In genomic region chr8:57530238-57530637, GRCm38 (mm10) we compare ENCODE assay signal across 8 mouse cellular contexts. TPM values are rescaled to one million over a fixed set of nuclear protein-coding genes. Genes with fewer than 3 reads are reported as not detected.
DNase-seq lines count a peak whose midpoint lies in the region; ATAC-seq and TF ChIP-seq lines count a peak whose summit lies in the region.

No protein-coding gene starts in this region.

- DNase-seq in gastrocnemius, adult 2 months: no peak
- no peak for DNase-seq in gastrocnemius, postnatal 25 days
- DNase-seq in kidney, postnatal 10 days: no peak
- DNase-seq in testis, postnatal 14 days (ENCODE audit: low spot score): no peak
- DNase-seq in left cerebral cortex, adult 9 months (ENCODE audit: low spot score in 2 of 2): no peak
- no peak for DNase-seq in right cerebral cortex, adult 2 months (ENCODE audit: low spot score in 2 of 2)

- peak overlapping the region; percentile 60 for H3K4me3 ChIP-seq in gastrocnemius, adult 2 months
- no peak overlapping the region for H3K4me3 ChIP-seq in kidney, embryonic 14.5 days (ENCODE audit: low read length)
- H3K4me3 ChIP-seq in testis, adult 2 months (ENCODE audit: control insufficient read depth, low read depth, low read length): no peak overlapping the region

- H3K4me1 ChIP-seq in kidney, embryonic 14.5 days (ENCODE audit: control insufficient read depth, insufficient read depth, low read length): no peaks in the 10 kb centered on the region
- H3K4me1 ChIP-seq in testis, adult 2 months (ENCODE audit: control insufficient read depth, insufficient read depth, low read length): no peaks in the 10 kb centered on the region

- intact Hi-C loops in gastrocnemius, adult 2 months (cut with DNase I): no loop called here

- TF ChIP-seq CTCF in gastrocnemius, adult 2 months (IDR thresholded peaks at IDR 0.05): no peak
- TF ChIP-seq CTCF in testis, adult 2 months (IDR thresholded peaks at IDR 0.05; ENCODE audit: control insufficient read depth, insufficient read depth, insufficient replicate concordance, low read depth, low read length): no peak

- ATAC-seq in kidney, embryonic 14.5 days (ENCODE audit: low FRiP score, low TSS enrichment): no peak

- no peak for TF ChIP-seq POLR2A in testis, adult 2 months (IDR thresholded peaks at IDR 0.05; ENCODE audit: control insufficient read depth, low read depth, low read length)

- H3K27me3 ChIP-seq in kidney, embryonic 14.5 days (ENCODE audit: control insufficient read depth, insufficient read depth, low read length): no peaks in the 10 kb centered on the region
- H3K27me3 ChIP-seq in testis, adult 2 months (ENCODE audit: control insufficient read depth, insufficient read depth, low read length): no peaks in the 10 kb centered on the region

- H3K36me3 ChIP-seq in kidney, embryonic 14.5 days (ENCODE audit: control insufficient read depth, insufficient read depth, low read length): peaks cover 8% of the 10 kb centered on the region; the same call in 1 of the 2 replicates
- no peaks in the 10 kb centered on the region for H3K36me3 ChIP-seq in testis, adult 2 months (ENCODE audit: control insufficient read depth, insufficient read depth, low read length)

- H3K27ac ChIP-seq in gastrocnemius, adult 2 months: peak overlapping the region; percentile 70
- H3K27ac ChIP-seq in kidney, embryonic 14.5 days (ENCODE audit: low read depth, low read length): no peak overlapping the region
- peak overlapping the region; percentile 46; the same call in 1 of the 2 replicates for H3K27ac ChIP-seq in testis, adult 2 months (ENCODE audit: control insufficient read depth, insufficient read depth, low read depth, low read length)

- peak overlapping the region; percentile 23; the same call in 1 of the 2 replicates for H3K9ac ChIP-seq in kidney, embryonic 14.5 days (ENCODE audit: low read depth, low read length)

- no peaks in the 10 kb centered on the region for H3K9me3 ChIP-seq in kidney, embryonic 14.5 days (ENCODE audit: control insufficient read depth, low read length)

- H3K4me2 ChIP-seq in kidney, embryonic 14.5 days (replicated peaks; ENCODE audit: low read depth, low read length): no peak overlapping the region

- 95% methylated on average over 13 of the region's 13 CpGs for WGBS in kidney, embryonic 14.5 days

RNA-seq across cellular contexts. Expression of gene Hmgb2, which starts 18.5 kb away (rescaled TPM):
- 1 to 10 TPM; 2.8 to 3.2 TPM for total RNA-seq in gastrocnemius, adult 2 months (2021)
- total RNA-seq in gastrocnemius, postnatal 25 days (2021): 1 to 10 TPM; 2.7 to 5.6 TPM
- polyA plus RNA-seq in kidney, embryonic 14.5 days (2014; fragmentation: Nextera tagmentation; extraction: Ambion mirVana): 497 and 807 TPM in 2 replicates
- 16.3 and 22.0 TPM in 2 replicates for polyA plus RNA-seq in testis, adult 2 months (2012; rRNA removed)

RNA-seq across cellular contexts. Expression of gene Sap30, which starts 42.6 kb away (rescaled TPM):
- 10 to 100 TPM; 10.0 to 21.1 TPM for total RNA-seq in gastrocnemius, adult 2 months (2021)
- total RNA-seq in gastrocnemius, postnatal 25 days (2021): 10 to 100 TPM; 10.2 to 18.5 TPM
- polyA plus RNA-seq in kidney, embryonic 14.5 days (2014; fragmentation: Nextera tagmentation; extraction: Ambion mirVana): 46.8 and 60.8 TPM in 2 replicates
- 10.5 and 12.9 TPM in 2 replicates for polyA plus RNA-seq in testis, adult 2 months (2012; rRNA removed)
